Mouse (Mus musculus) erythroid progenitor cell, adult 5-6 weeks (primary cell): ENCODE measurements around the gene Map4k1. TPM values are rescaled to one million over a fixed set of nuclear protein-coding genes. Genes with fewer than 3 reads are reported as not detected.

Source experiments
- ATAC-seq: replicated peaks from 2 replicates; pipeline ENCODE4 v1.8.0; 2016; ENCODE audit warnings: moderate number of reproducible peaks, mild to moderate bottlenecking, moderate TSS enrichment, inconsistent platforms; ENCODE audit not compliant: poor library complexity, low FRiP score, severe bottlenecking
- total RNA-seq, 2 experiments: library from RNA; stranded (forward) in 1 of 2; stranded (reverse) in 1 of 2; fragments of 150-400 nt in 1 of 2; fragments of 186-747, 209-891 nt in 1 of 2; gene quantifications; 2 replicates each; pipeline versions ENCODE4 v1.2.3 to v1.2.4; 2015 to 2017; ENCODE audit warnings: low replicate concordance in 2 of 2

Map4k1 gene
- total RNA-seq, 2 experiments from 2014 or later, result 7.9 to 23.1 TPM

DNA sequence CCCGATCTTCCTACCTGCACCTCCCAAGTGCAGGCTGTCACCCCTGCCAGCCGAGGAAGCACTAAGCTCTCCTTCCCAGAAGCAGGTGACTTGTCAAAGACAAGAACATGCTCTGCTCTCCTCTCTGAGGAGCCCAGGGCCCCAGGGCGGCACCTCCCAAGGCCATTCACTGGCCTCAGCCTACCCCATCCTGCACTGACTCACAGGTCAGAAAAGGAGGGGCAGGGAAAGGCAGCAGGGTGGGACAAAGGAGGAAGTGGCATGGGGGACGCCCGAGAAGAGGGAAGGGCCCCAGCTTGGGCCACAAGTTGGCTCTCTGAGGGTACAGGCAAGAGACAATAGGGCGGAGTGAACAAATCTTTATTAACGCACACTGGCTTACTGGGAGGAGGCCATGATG lies 10.8 kb upstream of the Map4k1 start:
- ATAC-seq, result no peak

DNA sequence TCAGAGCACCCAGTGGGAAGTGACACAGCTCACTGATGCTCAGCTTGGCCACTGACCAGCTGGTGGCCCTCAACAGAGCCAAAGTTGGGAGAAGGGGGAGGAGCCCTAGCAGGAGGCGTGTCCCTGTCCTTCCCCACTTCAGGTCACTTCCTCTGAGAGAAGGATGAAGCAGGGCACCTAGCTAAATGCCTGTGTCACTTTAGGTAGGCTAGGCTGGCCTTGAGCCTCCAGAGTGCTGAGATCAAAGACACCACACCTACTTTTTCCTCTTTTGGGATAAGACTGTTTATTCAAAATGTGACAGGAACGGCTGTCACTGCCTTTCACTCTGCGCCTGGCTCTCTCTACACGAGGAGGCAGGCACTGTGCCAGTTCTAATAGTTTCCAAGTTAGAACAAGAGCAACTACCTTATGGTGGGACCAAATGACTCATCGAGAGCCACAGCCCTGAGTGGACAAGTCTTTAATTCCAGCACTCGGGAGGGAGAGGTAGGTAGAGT lies 10.0 kb upstream of the Map4k1 start:
- no peak for ATAC-seq

- peak; percentile 66 for ATAC-seq
These were observed 9.3 kb upstream of the Map4k1 start for GRCm38 (mm10) chr7:28972542-28972985.

DNA sequence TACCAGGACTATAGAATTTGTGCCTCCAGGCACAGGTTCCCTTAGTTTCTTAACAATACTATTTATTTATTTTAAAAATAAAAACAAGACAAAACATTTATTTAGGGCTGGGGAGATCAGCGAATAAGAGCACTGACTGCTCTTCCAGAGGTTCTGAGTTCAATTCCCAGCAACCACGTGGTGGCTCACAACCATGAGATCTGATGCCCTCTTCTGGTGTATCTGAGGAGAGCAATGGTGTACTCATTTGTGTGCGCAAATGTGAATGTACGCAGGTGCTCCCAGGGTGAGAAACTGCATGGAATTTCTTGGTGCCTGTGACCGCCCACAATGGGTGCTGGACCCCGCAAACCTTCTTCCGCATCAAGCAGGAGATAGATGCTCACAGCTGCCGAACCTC lies 8.8 kb upstream of the Map4k1 start:
- 0 out of 2 replicates have a peak, but pooled peaks have one; percentile 1 for ATAC-seq

DNA sequence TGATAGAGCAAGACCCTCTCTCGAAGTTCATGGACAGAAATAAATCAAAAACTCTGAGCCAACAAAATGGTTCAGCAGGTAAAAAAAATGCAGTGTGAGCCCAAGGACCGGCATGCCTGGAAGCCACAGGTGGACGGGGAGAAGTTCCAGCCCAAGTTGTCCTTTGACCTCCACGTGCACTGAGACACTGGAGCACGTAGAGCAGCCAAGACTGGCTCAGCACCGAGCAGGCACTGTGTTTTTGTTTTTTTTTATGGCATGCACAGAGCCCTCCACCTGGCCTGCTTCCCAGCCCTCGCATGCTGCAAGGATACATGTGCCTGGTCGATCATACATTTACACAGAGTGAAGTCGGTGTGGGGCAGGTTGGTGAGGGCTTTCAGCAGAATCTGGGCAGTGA lies 4.3 kb upstream of the Map4k1 start:
- ATAC-seq, result no peak

DNA sequence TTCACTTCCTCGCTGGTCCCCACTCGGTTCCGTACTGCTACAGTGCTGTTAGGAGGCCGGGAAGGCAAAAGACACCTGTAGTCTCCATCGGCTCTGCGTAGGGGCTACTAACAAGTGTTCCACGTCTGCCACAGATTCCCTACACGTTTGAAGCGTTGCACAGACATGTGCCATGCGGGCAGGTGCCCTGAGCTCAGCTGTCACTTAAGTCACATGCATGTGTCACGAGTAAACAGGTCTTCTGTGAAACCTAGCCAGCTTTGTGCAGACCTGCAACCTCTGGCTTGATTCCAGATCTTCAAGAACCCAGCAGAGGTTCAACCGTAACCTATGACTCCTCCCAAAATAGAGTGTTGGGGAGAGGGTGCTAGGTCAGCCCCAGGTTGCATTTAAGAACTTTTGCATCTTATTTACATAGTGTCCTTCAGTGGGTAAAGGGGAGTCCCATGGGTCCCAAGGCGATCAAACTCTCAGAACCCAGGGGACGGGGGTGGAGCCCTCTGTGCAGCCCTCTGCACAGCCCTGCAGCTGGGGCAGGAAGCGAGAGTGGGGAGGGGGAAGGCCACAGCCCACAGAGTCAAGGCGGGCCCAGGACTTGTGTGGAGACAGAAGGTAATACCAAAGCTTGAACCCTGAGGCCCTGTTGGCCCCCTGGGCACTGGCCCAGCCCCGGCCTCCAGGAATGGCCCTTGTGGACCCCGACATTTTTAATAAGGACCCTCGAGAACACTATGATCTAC lies 594 bp downstream of the Map4k1 start:
- ATAC-seq, result peak; percentile 46

- ATAC-seq, result no peak
These were observed 1.3 kb downstream of the Map4k1 start for GRCm38 (mm10) chr7:28983141-28983564.

- ATAC-seq, result no peak
These were observed 2.0 kb downstream of the Map4k1 start for GRCm38 (mm10) chr7:28983849-28984248.

DNA sequence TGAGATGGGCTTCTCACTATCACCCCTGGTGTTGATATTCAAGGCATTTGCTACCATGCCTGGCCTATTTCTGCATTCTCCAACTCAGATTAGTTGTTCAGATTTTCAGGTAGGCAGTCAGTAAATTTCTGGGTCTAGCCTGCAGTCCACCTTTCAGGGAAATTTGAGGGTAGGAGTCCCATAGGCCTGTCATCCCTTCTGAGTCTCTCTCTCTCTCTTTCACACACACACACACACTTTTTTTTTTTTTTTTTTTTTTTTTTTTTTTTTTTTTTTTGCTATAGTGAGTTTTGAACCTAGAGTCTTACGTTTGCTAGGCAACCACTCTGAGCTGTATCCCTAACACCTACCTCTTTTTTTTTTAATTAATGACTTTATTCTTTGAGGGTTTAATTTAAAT lies 2.6 kb downstream of the Map4k1 start:
- ATAC-seq, result no peak

DNA sequence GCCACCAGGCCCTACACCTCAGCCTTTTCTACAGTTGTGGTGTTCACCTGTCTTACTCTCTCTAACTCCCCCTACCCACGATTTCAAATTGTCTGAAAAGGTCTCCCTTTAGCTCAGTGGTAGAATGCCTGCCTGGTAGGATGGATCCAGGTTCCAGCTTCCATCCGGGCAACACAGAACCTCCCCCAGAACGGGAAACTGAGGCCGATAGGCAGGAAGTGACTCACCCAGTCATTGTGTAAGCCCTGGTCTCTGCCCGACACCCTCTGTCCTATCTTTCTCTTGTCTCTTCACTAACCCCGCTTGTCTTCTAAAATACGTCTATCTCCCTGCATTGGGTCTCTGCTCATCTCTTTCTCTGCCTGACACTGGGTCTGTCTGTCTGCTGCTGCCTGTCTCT lies 3.4 kb downstream of the Map4k1 start:
- ATAC-seq, result no peak

GRCm38 (mm10) chr7:28990766-28991273 lies 9.0 kb downstream of the Map4k1 start:
- ATAC-seq, result no peak

DNA sequence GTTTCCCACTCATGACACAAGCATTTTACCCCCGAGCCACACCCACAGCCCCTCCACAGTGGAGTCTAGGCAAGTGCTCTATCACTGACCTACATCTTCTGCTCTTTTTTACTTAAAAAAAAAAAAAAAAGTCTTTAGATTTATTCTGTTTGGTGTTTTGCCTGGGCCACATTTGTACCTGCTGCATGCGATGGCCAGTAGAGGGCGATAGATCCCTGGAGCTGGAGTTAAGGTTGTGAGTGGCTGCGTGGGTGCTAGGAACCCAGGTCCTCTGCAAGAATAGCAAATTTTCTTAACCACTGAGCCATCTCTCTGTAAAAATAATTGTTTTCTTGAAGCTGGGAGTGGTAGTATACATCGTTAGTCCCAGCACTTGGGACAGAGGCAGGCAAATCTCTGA lies 9.8 kb downstream of the Map4k1 start:
- no peak for ATAC-seq

DNA sequence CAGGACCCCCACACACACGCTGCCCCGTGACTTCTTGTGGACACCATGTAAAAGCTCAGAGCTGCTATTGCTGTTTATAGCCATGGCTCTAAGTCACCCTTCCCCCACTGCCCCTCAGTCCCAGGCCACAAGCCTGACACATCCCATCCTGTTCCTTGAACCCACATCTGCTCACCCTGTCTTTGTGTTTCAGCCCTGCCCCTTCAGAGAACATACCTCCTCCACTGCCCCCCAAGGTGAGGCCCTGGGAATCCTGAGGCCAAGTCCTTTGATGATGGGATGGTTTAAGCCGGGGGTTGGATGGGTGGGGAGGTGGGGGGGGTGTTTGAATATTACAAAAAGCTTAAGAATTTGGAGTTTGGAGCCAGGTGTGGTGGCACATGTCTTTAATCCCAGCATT lies 11.1 kb downstream of the Map4k1 start:
- ATAC-seq, result no peak

DNA sequence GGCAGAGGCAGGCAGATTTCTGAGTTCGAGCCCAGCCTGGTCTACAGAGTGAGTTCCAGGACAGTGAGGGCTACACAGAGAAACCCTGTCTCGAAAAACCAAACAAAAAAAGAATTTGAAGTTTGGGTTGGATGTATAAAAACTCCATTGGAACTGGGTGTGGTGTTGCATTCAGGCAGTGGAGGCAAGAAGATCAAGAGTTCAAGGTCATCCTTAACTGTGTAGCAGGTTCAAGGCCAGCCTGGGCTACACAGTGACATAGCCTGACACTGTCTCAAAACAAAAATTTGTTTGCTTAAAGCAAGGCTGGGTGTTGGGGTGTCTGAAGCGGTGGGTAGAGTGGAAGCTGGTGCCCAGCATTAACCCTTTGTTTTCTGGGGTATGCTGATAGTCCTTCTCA lies 11.6 kb downstream of the Map4k1 start:
- ATAC-seq, result no peak

DNA sequence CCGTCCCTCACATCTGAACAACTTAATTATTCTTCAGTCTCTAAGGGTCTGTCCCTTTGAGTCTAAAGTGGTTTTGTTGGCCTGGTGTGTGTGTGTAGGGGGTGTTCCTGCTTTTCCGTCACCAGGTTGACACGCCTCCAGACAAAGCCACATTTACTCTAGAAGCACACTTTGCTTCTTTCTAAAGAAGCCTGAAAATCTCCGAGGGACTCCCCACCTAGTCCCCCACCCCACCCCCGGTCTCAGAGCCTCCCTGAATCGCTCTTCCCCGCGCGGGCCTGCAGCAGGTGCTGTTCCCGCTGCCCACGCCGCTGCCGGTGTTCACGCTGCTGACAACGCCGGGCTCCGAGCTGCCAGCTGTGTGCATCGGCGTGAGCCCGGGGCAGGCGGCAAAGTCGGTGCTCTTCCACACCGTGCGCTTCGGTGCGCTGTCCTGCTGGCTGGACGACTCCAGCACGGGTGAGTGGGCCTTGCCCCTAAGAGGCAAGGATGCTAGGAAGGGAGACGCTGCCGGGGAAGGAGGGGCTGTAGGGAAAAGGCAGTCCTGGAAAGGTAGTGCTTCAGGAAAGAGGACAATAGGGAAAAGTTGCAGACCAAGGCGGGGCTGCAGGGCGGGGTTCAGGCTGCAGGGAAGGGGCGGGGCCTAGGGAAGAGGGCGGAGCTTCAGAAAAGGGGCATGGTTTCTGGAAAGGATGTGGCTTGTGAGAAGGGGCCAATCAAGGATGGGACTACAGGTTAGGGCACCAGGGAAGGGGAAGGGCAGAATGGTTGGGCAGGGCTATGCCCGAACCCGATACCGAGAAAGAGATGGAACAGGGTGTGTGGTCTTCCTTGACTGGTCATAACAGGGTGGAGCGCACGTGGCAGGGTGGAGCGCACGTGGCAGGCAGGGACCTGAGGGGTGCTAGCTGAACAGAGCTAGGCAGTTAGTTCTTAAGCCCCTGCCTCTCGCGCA lies 19.1 kb downstream of the Map4k1 start:
- peak; percentile 67 for ATAC-seq

GRCm38 (mm10) chr7:29007224-29008101 lies 25.6 kb downstream of the Map4k1 start:
- ATAC-seq, result no peak

- no peak for ATAC-seq
These were observed 26.3 kb downstream of the Map4k1 start for GRCm38 (mm10) chr7:29008171-29008570.

- ATAC-seq, result no peak
These were observed 26.9 kb downstream of the Map4k1 start for GRCm38 (mm10) chr7:29008714-29009113.

DNA sequence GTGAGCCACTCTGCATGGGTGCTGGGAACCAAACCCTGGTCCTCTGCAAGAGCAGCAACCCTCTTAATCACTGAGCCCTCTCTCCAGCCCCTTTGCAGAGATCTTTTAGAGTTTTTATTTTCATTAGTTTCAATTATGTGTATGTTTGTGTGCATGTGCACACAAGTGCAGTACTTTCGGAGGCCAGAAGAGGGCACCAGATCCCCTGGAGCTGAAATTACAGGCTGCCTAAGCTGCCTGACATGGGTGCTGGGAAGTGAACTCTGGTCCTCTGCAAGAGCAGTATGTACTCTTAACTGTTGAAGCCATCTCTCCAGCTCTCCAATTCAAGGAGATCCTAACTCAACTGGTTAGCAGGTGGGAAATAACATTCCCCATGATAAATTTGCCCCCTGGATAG lies 33.1 kb downstream of the Map4k1 start:
- ATAC-seq, result no peak
